Mouse (Mus musculus): Measurements from ENCODE around the gene Gm4869.

Gene Gm4869

DNA sequence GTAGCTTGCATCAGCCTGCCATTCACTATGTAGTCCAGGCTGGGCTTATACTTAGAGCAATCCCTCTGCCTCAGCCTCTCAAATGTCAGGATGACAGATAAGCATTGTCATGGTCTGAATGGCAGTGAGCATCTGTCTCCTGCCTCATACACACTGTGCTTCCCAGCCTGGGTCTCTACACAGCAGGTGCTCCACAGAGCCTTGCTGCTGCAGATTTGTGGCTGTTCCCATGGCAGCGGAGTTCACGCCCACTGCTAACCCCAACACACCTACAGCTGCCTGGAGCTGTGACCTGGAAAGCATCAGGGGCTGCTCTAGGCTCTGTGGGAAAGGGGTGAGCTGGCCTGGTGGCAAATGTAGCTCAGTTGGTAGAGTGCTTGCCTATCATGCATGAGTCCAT, 19.5 kb downstream of the Gm4869 start:
- no peak for DNase-seq (ENCODE audit: low spot score)

- peak; percentile 34 for DNase-seq (ENCODE audit: low spot score)
Measured at GRCm38 (mm10) chr5:140472336-140472735, 26.9 kb downstream of the Gm4869 start.

DNA sequence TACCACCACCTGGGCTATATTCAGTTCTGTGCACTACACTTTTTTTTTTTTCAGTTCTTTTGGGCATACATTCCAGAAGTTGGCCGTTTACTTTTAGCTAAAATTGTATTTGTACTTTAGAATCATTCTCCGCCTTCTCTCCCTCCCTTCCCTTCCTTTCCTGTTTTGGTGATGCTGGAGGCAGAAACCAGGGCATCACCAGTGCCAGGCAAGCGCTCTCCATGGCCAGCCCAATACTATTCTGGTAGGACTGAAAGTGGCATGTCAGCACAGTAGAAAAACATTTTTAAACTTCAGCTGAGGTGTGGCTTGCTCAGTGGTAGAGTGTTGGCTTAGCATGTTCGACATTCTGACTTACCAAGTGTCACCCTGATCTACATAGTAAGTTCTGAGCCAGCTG, 36.0 kb downstream of the Gm4869 start:
- no peak for DNase-seq (ENCODE audit: low spot score)

DNA sequence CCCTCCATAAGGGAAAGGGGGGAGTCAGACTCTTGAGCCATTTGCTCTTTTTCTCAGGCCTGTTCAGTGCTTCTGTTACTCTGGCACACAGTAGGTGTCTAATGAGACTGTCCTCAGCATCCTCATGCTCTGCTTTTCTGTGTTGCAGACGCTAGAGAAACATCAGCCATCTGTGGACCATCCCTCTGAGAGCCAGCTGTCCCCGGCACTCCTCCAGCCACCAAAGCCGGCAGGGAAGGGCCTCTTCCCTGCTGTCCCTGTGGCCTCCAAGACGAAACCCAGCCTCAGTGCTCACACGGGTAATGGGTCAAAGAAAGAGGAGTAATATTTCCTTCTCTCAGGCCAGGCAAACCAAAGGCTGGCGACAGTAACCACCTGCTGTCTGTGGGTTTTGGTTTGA, 45.7 kb downstream of the Gm4869 start:
- no peak for DNase-seq (ENCODE audit: low spot score)

DNA sequence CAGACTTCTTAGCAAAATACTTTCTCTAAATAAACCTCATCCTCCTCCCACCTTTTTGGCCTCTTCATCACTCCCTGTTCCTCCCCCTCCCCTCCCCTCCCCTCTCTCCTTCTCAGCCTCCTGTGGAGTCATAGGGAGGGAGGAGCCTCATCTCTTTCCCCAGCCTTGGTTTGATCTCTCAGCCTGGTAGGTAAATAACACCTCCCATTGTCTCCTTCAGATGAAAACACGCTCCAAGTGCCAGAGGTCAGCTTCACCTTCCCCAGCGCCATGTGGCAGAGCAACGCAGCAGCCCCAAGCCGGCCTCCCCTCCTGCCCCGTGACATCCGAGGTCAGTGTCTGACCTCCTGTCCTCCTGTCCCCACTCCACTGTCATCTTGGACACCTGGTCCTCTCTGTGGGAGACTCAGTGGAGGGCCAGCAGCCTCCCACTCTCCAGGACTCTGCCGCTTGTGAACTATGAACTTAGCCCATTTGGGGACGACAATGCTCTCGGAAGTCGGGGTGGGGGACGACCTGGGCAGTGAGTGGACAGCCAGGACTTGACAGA, 47.3 kb downstream of the Gm4869 start:
- DNase-seq (ENCODE audit: low spot score) = no peak

- DNase-seq (ENCODE audit: low spot score) = no peak
Measured at GRCm38 (mm10) chr5:140498176-140498575, 52.7 kb downstream of the Gm4869 start.

GRCm38 (mm10) chr5:140500736-140501135, 55.3 kb downstream of the Gm4869 start:
- no peak for DNase-seq (ENCODE audit: low spot score)

GRCm38 (mm10) chr5:140501982-140502836, 56.8 kb downstream of the Gm4869 start:
- DNase-seq (ENCODE audit: low spot score) = peak; percentile 66

GRCm38 (mm10) chr5:140502925-140503324, 57.5 kb downstream of the Gm4869 start:
- peak; percentile 75 for DNase-seq (ENCODE audit: low spot score)

- DNase-seq (ENCODE audit: low spot score) = peak; percentile 100
Measured at GRCm38 (mm10) chr5:140505208-140505780, 59.8 kb downstream of the Gm4869 start, which contains the start of gene Chst12. Chst12 (plus strand) TSS chr5:140505550.

DNA sequence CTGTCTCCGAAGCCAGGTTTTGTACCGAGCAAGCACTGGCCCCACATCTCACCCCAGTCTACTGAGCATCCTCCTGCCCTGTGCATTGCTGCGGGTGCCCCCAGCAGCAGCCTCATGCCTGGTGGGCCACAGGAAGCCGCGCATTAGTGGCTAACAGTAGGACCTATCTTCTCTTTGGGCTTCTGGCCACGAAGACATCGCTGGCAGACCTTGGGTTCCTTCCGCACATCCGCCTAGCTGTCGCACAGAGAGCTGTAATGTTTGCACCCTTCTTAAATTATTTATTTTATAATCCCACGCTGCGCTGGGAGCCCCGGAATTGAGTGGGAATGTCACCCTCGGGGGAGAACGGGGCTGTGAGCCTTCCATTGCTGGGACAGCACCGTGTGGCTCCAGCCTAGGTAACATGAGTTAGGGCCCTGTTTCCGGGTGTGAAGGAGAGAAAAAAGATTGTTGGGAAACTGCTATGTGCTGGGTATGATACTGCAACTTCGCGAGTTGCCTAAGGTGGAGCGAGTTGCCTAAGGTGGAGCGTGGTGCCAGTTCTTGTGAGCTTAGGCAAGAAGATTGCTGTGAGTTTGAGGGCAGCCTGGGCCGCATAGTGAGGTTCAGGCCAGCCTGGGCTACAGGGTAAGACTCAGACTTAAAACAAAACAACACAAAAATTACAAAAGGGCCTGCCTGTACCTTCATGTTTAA, 60.8 kb downstream of the Gm4869 start:
- DNase-seq (ENCODE audit: low spot score) = no peak

- no peak for DNase-seq (ENCODE audit: low spot score)
Measured at GRCm38 (mm10) chr5:140507466-140508208, 62.2 kb downstream of the Gm4869 start.

DNA sequence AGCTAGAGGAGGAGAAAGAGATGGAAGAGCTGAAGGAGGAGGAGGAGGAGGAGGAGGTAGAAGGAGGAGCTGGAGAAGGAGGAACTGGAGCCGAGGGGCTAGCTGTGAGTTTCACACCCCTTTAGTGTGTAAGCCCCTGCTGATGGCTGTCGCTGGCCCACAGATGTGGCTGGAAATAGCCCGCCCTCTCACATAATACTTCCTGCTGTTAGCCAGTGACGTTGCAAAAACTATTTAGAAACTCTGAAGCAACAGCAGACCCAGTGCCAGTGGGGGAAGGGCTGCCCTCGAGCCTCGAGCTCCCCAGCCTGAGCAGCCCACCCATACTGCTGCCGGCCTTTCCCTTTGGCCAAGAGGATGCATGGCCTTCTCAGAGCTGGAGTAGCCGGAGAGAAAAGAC, 63.2 kb downstream of the Gm4869 start:
- peak; percentile 40 for DNase-seq (ENCODE audit: low spot score)

- no peak for DNase-seq (ENCODE audit: low spot score)
Measured at GRCm38 (mm10) chr5:140509204-140509603, 63.8 kb downstream of the Gm4869 start.

DNA sequence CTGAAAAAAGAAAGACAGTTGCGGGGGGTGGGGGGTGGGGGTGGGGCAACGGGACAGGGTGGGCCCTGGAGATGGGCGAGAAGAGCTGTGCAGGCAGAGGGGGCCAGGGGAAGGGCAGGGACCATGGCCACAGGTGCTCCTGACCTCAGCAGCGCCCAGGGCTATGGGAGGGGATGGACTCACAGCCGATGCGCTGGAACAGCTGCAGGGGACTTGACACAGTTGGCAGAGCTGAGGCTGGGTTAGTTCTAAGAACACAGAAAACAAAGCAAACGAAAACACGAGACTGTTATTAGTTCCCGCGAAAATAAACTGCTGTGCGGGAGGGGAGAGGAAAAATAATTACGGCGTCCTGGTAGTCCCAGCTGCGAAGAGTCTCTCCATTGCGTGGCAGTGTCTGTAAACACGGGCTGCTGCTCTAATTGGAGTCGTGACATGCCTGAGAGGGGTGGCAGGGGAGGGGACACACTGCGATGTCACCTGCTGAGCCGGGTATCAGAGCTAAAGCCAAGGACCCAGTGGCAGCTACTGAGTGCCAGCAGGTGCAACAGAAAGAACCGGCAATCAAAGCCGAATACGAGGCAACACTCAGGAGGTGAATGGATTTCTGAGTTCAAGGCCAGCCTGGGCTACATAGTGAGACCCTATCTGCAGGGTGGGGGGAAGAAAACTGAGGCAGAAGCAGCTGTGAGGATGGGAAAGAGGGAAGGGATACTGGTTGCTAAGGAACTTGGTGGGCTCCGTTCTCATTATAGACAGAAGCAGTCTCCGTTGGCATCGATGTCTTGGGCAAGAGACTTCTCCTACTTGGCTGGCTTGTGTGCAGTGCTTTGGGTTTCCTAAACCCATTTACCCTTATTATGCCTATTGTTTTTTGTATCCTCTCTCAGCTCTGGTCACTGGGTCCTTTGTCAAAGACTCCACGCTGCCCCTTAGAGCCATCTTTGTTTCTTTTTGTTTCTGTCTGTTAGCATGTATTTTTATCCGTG, 64.9 kb downstream of the Gm4869 start:
- DNase-seq (ENCODE audit: low spot score) = no peak

- DNase-seq (ENCODE audit: low spot score) = no peak
Measured at GRCm38 (mm10) chr5:140513921-140514320, 68.5 kb downstream of the Gm4869 start.

DNA sequence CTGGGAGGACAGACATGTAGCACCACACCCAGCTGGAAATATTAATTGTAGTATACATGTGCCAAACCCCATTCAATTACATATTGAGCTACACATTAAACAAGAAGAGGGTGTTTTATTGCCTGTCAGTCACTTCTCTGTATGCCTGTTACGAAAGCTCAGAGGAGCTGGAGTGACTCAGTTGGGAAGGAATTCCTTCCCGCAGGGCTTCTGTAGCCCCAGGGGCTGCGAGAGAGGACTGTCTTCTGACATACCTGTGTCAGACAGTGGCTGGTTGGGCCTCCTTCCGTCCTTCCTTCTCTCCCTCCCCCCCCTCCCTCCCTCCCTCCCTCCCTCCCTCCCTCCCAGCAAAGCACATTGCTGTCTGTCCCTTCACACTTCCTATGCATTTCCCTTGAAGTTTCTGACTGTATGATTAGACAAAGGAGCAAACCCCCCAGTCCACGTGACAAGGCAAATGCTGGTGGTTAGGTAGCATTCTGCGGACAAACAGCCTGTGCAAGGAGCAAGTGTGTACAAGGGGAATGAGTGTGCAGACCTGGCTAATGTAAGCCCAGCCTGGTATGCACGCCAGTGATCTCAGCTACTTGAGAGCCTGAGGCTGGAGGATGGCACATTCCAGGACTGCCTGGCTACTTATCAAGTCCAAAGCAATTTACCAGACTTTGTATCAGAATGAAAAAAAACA, 69.5 kb downstream of the Gm4869 start:
- DNase-seq (ENCODE audit: low spot score) = peak; percentile 32

GRCm38 (mm10) chr5:140517159-140517920, 71.9 kb downstream of the Gm4869 start:
- no peak for DNase-seq (ENCODE audit: low spot score)

- no peak for DNase-seq (ENCODE audit: low spot score)
Measured at GRCm38 (mm10) chr5:140517921-140518230, 72.4 kb downstream of the Gm4869 start.

Data from embryo, embryonic 10.5 days (tissue).